Mouse (Mus musculus) spleen, adult 2 months (tissue): ENCODE results near the gene Tmem50a. TPM values are rescaled to one million over a fixed set of nuclear protein-coding genes. Genes with fewer than 3 reads are reported as not detected.

Experiments
- DNase-seq, 2 experiments: peaks; one replicate each; pipeline versions ENCODE4 v3.0.0 to v3.0.0-alpha.2; 2012 to 2021; ENCODE audit warnings: low spot score in 2 of 2, low read depth in 1 of 2
- H3K27ac ChIP-seq: fragments of 200-500 bp; 2 replicates; pipeline ENCODE4 v1.5.1; 2012; ENCODE audit warnings: low read length, inconsistent platforms; ENCODE audit not compliant: insufficient read depth
- H3K27me3 ChIP-seq: fragments of 200-500 bp; 2 replicates; pipeline ENCODE4 v1.6.1; 2012; ENCODE audit warnings: mild to moderate bottlenecking, moderate library complexity, low read length, inconsistent platforms; ENCODE audit not compliant: control insufficient read depth, insufficient read depth
- H3K36me3 ChIP-seq: fragments of 200-500 bp; 2 replicates; pipeline ENCODE4 v1.6.1; 2012; ENCODE audit warnings: mild to moderate bottlenecking, low read length, inconsistent platforms; ENCODE audit not compliant: control insufficient read depth, insufficient read depth
- H3K4me1 ChIP-seq: fragments of 200-500 bp; 2 replicates; pipeline ENCODE4 v1.6.1; 2011; ENCODE audit warnings: inconsistent platforms; ENCODE audit not compliant: control insufficient read depth, insufficient read depth, insufficient read length
- H3K4me3 ChIP-seq: fragments of 200-500 bp; 2 replicates; pipeline ENCODE4 v1.5.1; 2011; ENCODE audit warnings: mild to moderate bottlenecking, inconsistent platforms; ENCODE audit not compliant: insufficient read depth, insufficient read length; ENCODE audit errors: extremely low read depth
- CTCF ChIP-seq: fragments of 200-500 bp; IDR thresholded peaks from 2 replicates; pipeline ENCODE4 v1.5.1; 2011; ENCODE audit warnings: mild to moderate bottlenecking, inconsistent platforms; ENCODE audit not compliant: insufficient read depth, insufficient read length, insufficient replicate concordance; ENCODE audit errors: extremely low read depth
- POLR2A ChIP-seq: fragments of 200-500 bp; IDR thresholded peaks from 2 replicates; pipeline ENCODE4 v1.6.1; 2011; ENCODE audit warnings: low read depth, low read length, inconsistent platforms
- WGBS: fragments of 180-500 bp; shearing (Covaris S2); methylation state at CpG from one replicate; pipeline ENCODE4 v1.1.7; 2018; 5-methylcytosine and 5-hydroxymethylcytosine counted together
- polyA plus RNA-seq: library from polyadenylated mRNA; depleted of rRNA; stranded (reverse); fragments of >200 nt; gene quantifications from 2 replicates; pipeline ENCODE4 v1.2.3, GENCODE M21; 2012

The Tmem50a gene
- polyA plus RNA-seq, 1 experiment: 90.6 TPM

DNA sequence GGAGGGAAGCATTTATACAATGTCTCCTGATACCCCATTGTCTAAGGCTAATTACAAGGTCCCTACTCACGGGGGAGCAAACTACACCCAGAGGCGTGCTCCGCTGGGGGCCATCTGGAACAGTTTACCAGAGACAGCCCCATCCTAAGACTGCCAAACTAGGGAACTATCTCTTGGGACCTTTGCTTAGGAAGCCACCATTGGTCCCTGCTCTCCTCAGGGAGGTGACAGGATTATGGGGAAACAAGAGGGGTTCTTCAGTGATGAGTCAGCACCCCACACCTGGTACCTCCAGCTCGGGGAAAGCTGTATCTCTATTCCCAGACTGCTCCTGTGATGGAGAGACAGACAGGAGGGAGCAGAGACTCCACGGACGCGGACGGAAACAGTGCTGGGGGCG lies 46.3 kb downstream of the Tmem50a start:
- peak overlapping the region; percentile 42; the same call in 1 of the 2 replicates for H3K27ac ChIP-seq
- H3K36me3 ChIP-seq: no peaks in the 10 kb centered on the region
- no peak for TF ChIP-seq POLR2A
- TF ChIP-seq CTCF: no peak
- no peaks in the 10 kb centered on the region for H3K4me1 ChIP-seq
- WGBS: 42% methylated on average over 9 of the region's 9 CpGs
- peaks cover 1% of the 10 kb centered on the region; the same call in 1 of the 2 replicates for H3K27me3 ChIP-seq
- H3K4me3 ChIP-seq: no peak overlapping the region
- no peak for DNase-seq

DNA sequence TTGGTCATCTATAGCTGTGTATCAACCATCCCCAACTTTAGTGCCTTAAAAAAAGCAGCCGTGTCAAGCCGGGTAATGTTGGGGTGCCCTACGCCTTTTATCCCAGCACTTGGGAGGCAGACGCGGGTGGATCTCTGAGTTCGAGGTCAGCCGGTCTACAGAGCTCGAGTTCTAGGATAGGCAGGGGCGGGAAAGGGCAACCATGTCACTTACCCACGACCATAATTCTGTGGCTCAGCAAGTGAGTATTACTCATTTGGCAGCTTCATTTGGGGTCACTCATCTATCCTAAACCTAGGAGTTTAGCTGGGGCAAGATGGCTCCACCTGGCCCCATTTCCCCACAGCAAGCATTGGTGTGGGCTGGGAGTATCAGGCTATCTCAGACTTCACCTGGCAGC lies 46.8 kb downstream of the Tmem50a start:
- Histone ChIP-seq H3K4me1 (no peaks in the 10 kb centered on the region), H3K27me3 (peaks cover 1% of the 10 kb centered on the region; the same call in 1 of the 2 replicates), H3K36me3 (no peaks in the 10 kb centered on the region), H3K27ac (peak overlapping the region; percentile 42; the same call in 1 of the 2 replicates), H3K4me3 (no peak overlapping the region)
- DNase-seq: no peak
- WGBS: 89% methylated on average over 10 of the region's 10 CpGs
- TF ChIP-seq POLR2A (no peak), CTCF (no peak)

DNA sequence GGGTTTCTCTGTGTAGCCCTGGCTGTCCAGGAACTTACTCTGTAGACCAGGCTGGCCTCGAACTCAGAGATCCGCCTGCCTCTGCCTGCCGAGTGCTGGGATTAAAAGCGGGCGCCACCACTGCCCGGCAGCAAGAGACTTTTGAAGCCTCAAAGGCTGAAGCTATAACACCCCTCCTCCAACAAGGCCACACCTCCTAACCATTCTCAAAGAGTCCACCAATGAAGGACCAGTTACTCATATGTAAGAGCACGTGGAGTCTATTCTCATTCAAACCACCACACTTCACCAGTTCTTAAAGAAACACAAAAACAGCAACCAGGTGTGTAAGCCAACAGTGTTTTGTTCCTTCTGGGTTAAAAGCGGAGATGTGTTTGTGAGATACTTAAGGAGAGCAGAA lies 47.2 kb downstream of the Tmem50a start:
- WGBS: 85% methylated on average over 8 of the region's 8 CpGs
- Histone ChIP-seq H3K27ac (no peak overlapping the region), H3K4me3 (no peak overlapping the region), H3K4me1 (no peaks in the 10 kb centered on the region), H3K27me3 (peaks cover 1% of the 10 kb centered on the region; the same call in 1 of the 2 replicates), H3K36me3 (no peaks in the 10 kb centered on the region)
- no peak for DNase-seq
- TF ChIP-seq CTCF (no peak), POLR2A (no peak)

DNA sequence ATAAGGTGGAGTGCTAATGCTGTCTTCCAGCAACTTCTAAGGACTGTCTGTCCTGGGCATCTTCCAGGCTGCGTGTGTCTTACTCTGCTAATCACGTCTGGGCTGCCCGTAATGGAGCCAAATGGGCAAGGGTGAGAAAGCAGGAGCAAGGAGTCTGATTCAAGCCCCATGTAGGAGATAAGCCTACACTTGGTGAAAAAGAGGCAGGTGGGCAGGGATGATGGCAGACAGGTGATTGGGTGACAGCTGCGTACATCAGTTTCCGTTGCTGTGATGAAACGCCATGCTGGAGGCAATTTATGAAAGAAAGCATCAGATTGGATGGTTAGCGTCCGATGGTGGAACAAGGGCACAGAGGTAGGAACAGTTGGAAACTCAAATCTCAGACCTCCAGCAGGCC lies 47.6 kb downstream of the Tmem50a start:
- WGBS: 89% methylated on average over 8 of the region's 8 CpGs
- peaks cover 1% of the 10 kb centered on the region; the same call in 1 of the 2 replicates for H3K27me3 ChIP-seq
- no peaks in the 10 kb centered on the region for H3K36me3 ChIP-seq
- TF ChIP-seq POLR2A: no peak
- TF ChIP-seq CTCF: no peak
- H3K27ac ChIP-seq: no peak overlapping the region
- H3K4me1 ChIP-seq: no peaks in the 10 kb centered on the region
- no peak overlapping the region for H3K4me3 ChIP-seq
- DNase-seq: no peak

DNA sequence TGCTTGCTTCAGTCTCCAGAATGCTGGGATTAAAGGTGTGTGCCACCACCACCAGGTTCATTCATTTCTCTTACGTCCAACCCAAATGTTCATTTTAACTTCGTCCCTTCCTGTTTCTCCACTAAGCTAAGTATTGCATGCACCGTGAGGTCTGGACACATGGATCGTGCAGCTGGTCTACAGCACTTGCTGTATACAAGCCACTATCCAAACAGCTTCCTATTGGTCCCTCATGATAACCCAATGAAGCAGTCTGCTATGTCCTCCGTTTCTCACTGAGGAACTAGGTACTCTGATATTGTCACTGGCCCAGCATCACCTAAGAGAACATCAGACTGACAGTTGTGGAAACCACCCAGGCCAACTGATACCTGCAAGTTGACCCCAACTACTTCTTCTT lies 49.0 kb downstream of the Tmem50a start:
- WGBS: 70% methylated on average over 5 of the region's 5 CpGs
- no peaks in the 10 kb centered on the region for H3K4me1 ChIP-seq
- H3K36me3 ChIP-seq: no peaks in the 10 kb centered on the region
- DNase-seq: no peak
- no peak overlapping the region for H3K4me3 ChIP-seq
- TF ChIP-seq CTCF (no peak), POLR2A (no peak)
- H3K27ac ChIP-seq: no peak overlapping the region
- peaks cover 1% of the 10 kb centered on the region; the same call in 1 of the 2 replicates for H3K27me3 ChIP-seq

DNA sequence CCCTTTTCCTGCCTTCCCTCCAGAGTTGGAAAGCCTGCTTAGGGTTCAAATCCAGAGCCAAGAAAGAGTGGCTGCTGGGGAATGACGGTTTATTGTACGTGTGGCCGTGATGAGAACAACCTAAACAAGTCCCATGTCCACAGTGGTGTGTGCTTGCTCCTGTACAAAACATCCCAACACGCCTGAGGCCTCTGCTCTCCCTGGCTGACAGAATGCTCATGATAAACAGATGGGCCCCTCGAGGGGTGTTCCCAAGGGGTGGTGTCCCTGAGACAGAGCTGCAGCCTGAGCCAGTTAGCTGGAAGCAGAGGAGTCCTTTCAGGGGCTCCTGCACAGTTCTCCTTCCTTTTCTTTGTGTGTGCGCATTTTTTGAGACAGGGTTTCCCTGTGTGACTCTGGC lies 49.5 kb downstream of the Tmem50a start:
- Histone ChIP-seq H3K27ac (peak overlapping the region; percentile 20; the same call in 1 of the 2 replicates), H3K4me1 (no peaks in the 10 kb centered on the region), H3K36me3 (no peaks in the 10 kb centered on the region), H3K27me3 (peaks cover 1% of the 10 kb centered on the region; the same call in 1 of the 2 replicates), H3K4me3 (0 out of 2 replicates have a peak overlapping the region, but pooled peaks have one; percentile 6)
- TF ChIP-seq CTCF: no peak
- TF ChIP-seq POLR2A: no peak
- no peak for DNase-seq
- 70% methylated on average over 6 of the region's 6 CpGs for WGBS

DNA sequence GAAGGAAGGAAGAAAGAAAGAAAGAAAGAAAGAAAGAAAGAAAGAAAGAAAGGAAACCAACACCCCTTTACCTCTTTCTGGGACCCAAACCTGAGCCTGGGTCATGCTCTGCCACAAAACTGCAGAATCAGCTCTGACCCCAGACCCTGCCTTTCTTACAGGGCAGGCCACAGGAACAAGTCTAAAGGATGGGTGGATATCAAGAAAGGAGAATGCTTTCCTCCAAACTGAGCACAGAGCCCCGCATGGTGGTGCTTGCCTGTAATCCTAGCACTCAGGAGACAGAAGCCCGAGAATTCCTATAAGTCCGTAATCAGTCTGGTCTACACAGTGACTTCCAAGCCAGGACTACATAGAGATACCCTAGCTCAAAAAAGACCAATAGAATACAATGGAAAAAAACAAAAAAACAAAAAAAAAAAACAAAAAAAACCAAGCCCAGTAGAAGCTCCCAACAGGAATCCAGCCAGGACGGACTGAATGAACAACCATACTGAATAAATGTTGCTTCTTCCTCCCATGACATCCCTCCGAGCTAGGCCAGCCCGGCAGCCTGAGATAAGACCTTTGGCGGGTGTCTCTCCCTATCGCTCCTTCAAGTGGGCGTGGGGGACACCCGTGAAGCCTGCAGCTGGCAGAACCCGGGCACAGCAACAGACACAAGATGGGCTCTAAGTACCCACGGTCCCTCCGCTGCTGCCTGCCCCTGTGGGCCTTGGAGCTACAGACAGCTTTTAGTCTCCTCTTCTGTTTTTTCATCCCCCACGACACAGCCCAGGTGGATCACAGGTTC lies 50.7 kb downstream of the Tmem50a start, which contains the start of gene Rhd:
TSS of gene Rhd (plus strand) at position 600 of the 793 bp plus-strand sequence.
- WGBS: 79% methylated on average over 14 of the region's 14 CpGs
- Histone ChIP-seq H3K36me3 (no peaks in the 10 kb centered on the region), H3K27ac (peak within 1 kb of the TSS; percentile 20; the same call in 1 of the 2 replicates), H3K4me1 (no peaks in the 10 kb centered on the region), H3K27me3 (peaks cover 1% of the 10 kb centered on the region; the same call in 1 of the 2 replicates), H3K4me3 (peak within 1 kb of the TSS; percentile 20)
- TF ChIP-seq CTCF: no peak
- no peak for TF ChIP-seq POLR2A
- no peak for DNase-seq
